Mouse (Mus musculus) MEL (cell line): Measurements from ENCODE around the gene Dock10. TPM values are rescaled to one million over a fixed set of nuclear protein-coding genes. Genes with fewer than 3 reads are reported as not detected.

Source experiments
- DNase-seq: peaks from one replicate; pipeline ENCODE4 v3.0.0; 2011; ENCODE audit warnings: low read depth, low spot score
- H3K27ac ChIP-seq: 2 replicates; pipeline ENCODE4 v1.5.1; 2012; ENCODE audit warnings: low read depth, mild to moderate bottlenecking, control low read depth, low read length, moderate library complexity; ENCODE audit not compliant: control insufficient read depth
- H3K27me3 ChIP-seq, 2 experiments: fragments of 150-350 bp in 1 of 2; sonication (generic) in 1 of 2; 2 replicates each; pipeline ENCODE4 v1.6.1; 2012; ENCODE audit warnings: low read length in 2 of 2, mild to moderate bottlenecking in 2 of 2, improper control_type of control experiment in 1 of 2, moderate library complexity in 1 of 2; ENCODE audit not compliant: insufficient read depth in 2 of 2, control insufficient read depth in 1 of 2
- H3K36me3 ChIP-seq, 2 experiments: 2 replicates each; pipeline ENCODE4 v1.6.1; 2012 to 2014; ENCODE audit warnings: low read length in 2 of 2, improper control_type of control experiment in 1 of 2, inconsistent platforms in 1 of 2, mild to moderate bottlenecking in 1 of 2; ENCODE audit not compliant: insufficient read depth in 2 of 2, control insufficient read depth in 1 of 2
- H3K4me1 ChIP-seq, 2 experiments: fragments of 150-350 bp in 1 of 2; sonication (generic) in 1 of 2; 2 replicates each; pipeline ENCODE4 v1.6.1; 2012; ENCODE audit warnings: low read length in 2 of 2, improper control_type of control experiment in 1 of 2, mild to moderate bottlenecking in 1 of 2; ENCODE audit not compliant: insufficient read depth in 2 of 2, control insufficient read depth in 1 of 2
- H3K4me3 ChIP-seq, 2 experiments: fragments of 150-350 bp in 1 of 2; sonication (generic) in 1 of 2; 2 replicates each; pipeline ENCODE4 v1.5.1; 2012; ENCODE audit warnings: low read depth in 2 of 2, low read length in 2 of 2, mild to moderate bottlenecking in 2 of 2, moderate library complexity in 2 of 2, control low read depth in 1 of 2, improper control_type of control experiment in 1 of 2; ENCODE audit not compliant: control insufficient read depth in 1 of 2, insufficient read depth in 1 of 2
- H3K79me2 ChIP-seq: 2 replicates; pipeline ENCODE4 v1.6.1; 2012; ENCODE audit warnings: mild to moderate bottlenecking, low read length, moderate library complexity; ENCODE audit not compliant: control insufficient read depth, poor library complexity, insufficient read depth
- H3K9ac ChIP-seq: 2 replicates; pipeline ENCODE4 v1.6.1; 2012; ENCODE audit warnings: low read depth, mild to moderate bottlenecking, control low read depth, low read length, moderate library complexity; ENCODE audit not compliant: control insufficient read depth, poor library complexity, severe bottlenecking
- H3K9me3 ChIP-seq: fragments of 150-350 bp; sonication (generic); replicated peaks from 2 replicates; pipeline ENCODE4 v1.6.1; 2012; ENCODE audit warnings: mild to moderate bottlenecking, low read length, improper control_type of control experiment, moderate library complexity; ENCODE audit not compliant: insufficient read depth
- CHD1 ChIP-seq: IDR thresholded peaks from 2 replicates; pipeline ENCODE4 v1.6.1; 2012; ENCODE audit warnings: low read depth, mild to moderate bottlenecking, inconsistent platforms, low read length, improper control_type of control experiment
- CHD2 ChIP-seq: IDR thresholded peaks from 2 replicates; pipeline ENCODE4 v1.6.1; 2011; ENCODE audit warnings: low read length, improper control_type of control experiment
- CTCF ChIP-seq, 3 experiments: IDR thresholded peaks in 2 of 3; conservative IDR thresholded peaks in 1 of 3; 2 replicates each; pipeline ENCODE4 v1.5.1; 2011 to 2012; ENCODE audit warnings: low read length in 3 of 3, low read depth in 2 of 3, mild to moderate bottlenecking in 2 of 3, improper control_type of control experiment in 1 of 3, inconsistent platforms in 1 of 3, mixed read lengths in 1 of 3, moderate library complexity in 1 of 3; ENCODE audit not compliant: control insufficient read depth in 1 of 3, insufficient read depth in 1 of 3, poor library complexity in 1 of 3, severe bottlenecking in 1 of 3
- ELF1 ChIP-seq: IDR thresholded peaks from 2 replicates; pipeline ENCODE4 v1.6.1; 2014; ENCODE audit warnings: low read depth, mild to moderate bottlenecking, inconsistent platforms, low read length, improper control_type of control experiment, moderate library complexity
- EP300 ChIP-seq, 2 experiments: IDR thresholded peaks; 2 replicates each; pipeline ENCODE4 v1.6.1; 2011; ENCODE audit warnings: improper control_type of control experiment in 2 of 2, low read length in 2 of 2, low read depth in 1 of 2, mild to moderate bottlenecking in 1 of 2
- GATA1 ChIP-seq: IDR thresholded peaks from 2 replicates; pipeline ENCODE4 v1.6.1; 2011; ENCODE audit warnings: low read depth, low read length, improper control_type of control experiment
- HCFC1 ChIP-seq: IDR thresholded peaks from 2 replicates; pipeline ENCODE4 v1.6.1; 2012; ENCODE audit warnings: low read depth, mild to moderate bottlenecking, inconsistent platforms, low read length, improper control_type of control experiment, moderate library complexity
- JUND ChIP-seq: IDR thresholded peaks from 2 replicates; pipeline ENCODE4 v1.6.1; 2011; ENCODE audit warnings: low read depth, mild to moderate bottlenecking, improper control_type of control experiment, low read length
- MAZ ChIP-seq: IDR thresholded peaks from 2 replicates; pipeline ENCODE4 v1.6.1; 2012; ENCODE audit warnings: low read depth, mild to moderate bottlenecking, inconsistent platforms, low read length, improper control_type of control experiment
- MXI1 ChIP-seq: IDR thresholded peaks from 2 replicates; pipeline ENCODE4 v1.6.1; 2011; ENCODE audit warnings: mild to moderate bottlenecking, low read depth, low read length, improper control_type of control experiment
- NRF1 ChIP-seq: IDR thresholded peaks from 2 replicates; pipeline ENCODE4 v1.6.1; 2014; ENCODE audit warnings: low read depth, mild to moderate bottlenecking, inconsistent platforms, low read length, improper control_type of control experiment, moderate library complexity; ENCODE audit not compliant: poor library complexity, insufficient read depth, severe bottlenecking
- SIN3A ChIP-seq: IDR thresholded peaks from 2 replicates; pipeline ENCODE4 v1.6.1; 2012; ENCODE audit warnings: low read length, improper control_type of control experiment, inconsistent platforms
- TBP ChIP-seq: IDR thresholded peaks from 2 replicates; pipeline ENCODE4 v1.8.0; 2011; ENCODE audit warnings: low read depth, low read length, improper control_type of control experiment
- TCF12 ChIP-seq: IDR thresholded peaks from 2 replicates; pipeline ENCODE4 v1.6.1; 2014; ENCODE audit warnings: low read depth, mild to moderate bottlenecking, inconsistent platforms, low read length, improper control_type of control experiment, moderate library complexity
- UBTF ChIP-seq: IDR thresholded peaks from 2 replicates; pipeline ENCODE4 v1.6.1; 2012; ENCODE audit warnings: low read depth, mild to moderate bottlenecking, inconsistent platforms, low read length, improper control_type of control experiment, moderate library complexity, borderline replicate concordance; ENCODE audit not compliant: insufficient read depth
- USF2 ChIP-seq, 2 experiments: IDR thresholded peaks; 2 replicates each; pipeline ENCODE4 v1.6.1; 2011 to 2012; ENCODE audit warnings: improper control_type of control experiment in 2 of 2, low read length in 2 of 2, borderline replicate concordance in 1 of 2, inconsistent platforms in 1 of 2, low read depth in 1 of 2, mild to moderate bottlenecking in 1 of 2; ENCODE audit not compliant: insufficient read depth in 1 of 2
- ZKSCAN1 ChIP-seq: IDR thresholded peaks from 2 replicates; pipeline ENCODE4 v1.6.1; 2012; ENCODE audit warnings: low read depth, mild to moderate bottlenecking, inconsistent platforms, low read length, improper control_type of control experiment, moderate library complexity
- polyA plus RNA-seq, 2 experiments: library from polyadenylated mRNA; stranded (reverse) in 1 of 2; unstranded in 1 of 2; fragments of >175 nt in 1 of 2; fragments of >200 nt in 1 of 2; gene quantifications; 2 replicates each; pipeline versions ENCODE4 v1.2.1 to v1.2.4; 2012; ENCODE audit warnings: low replicate concordance in 2 of 2, low read depth in 1 of 2; ENCODE audit not compliant: insufficient read length in 2 of 2, insufficient read depth in 1 of 2, missing spikeins in 1 of 2
- total RNA-seq: library from RNA; depleted of rRNA; stranded (reverse); fragments of 300-350 nt; gene quantifications from 2 replicates; pipeline ENCODE4 v1.2.3, GENCODE M21; 2012

The Dock10 gene
- total and polyA plus RNA-seq, 3 experiments: 11.5 to 74.0 (median 14.3) TPM

GRCm38 (mm10) chr1:80624552-80624951 lies 133.8 kb downstream of the Dock10 start:
- DNase-seq: no peak
- TF ChIP-seq CTCF (IDR thresholded peaks at IDR 0.05 in 2 of 3, conservative IDR thresholded peaks at IDR 0.05 in 1 of 3; ENCODE audit: control insufficient read depth in 1 of 3, insufficient read depth in 1 of 3, low read depth in 2 of 3, low read length in 3 of 3, poor library complexity in 1 of 3, severe bottlenecking in 1 of 3) (no peak), USF2 (IDR thresholded peaks at IDR 0.05; ENCODE audit: borderline replicate concordance in 1 of 2, insufficient read depth in 1 of 2, low read depth in 1 of 2, low read length in 2 of 2) (no peak), TBP (no peak), NRF1 (no peak), ELF1 (no peak), SIN3A (no peak), CHD2 (no peak), JUND (no peak), TCF12 (no peak), MXI1 (no peak), UBTF (no peak), EP300 (IDR thresholded peaks at IDR 0.05; ENCODE audit: low read depth in 1 of 2, low read length in 2 of 2) (no peak)
- no peaks in the 10 kb centered on the region; a peak in 2 of 4 replicates for H3K36me3 ChIP-seq
- no peak overlapping the region for H3K27ac ChIP-seq
- no peaks in the 10 kb centered on the region for H3K79me2 ChIP-seq
- H3K4me1 ChIP-seq: no peaks in the 10 kb centered on the region; a peak in 1 of 4 replicates
- H3K9me3 ChIP-seq: no peaks in the 10 kb centered on the region
- H3K27me3 ChIP-seq: no peaks in the 10 kb centered on the region
- H3K9ac ChIP-seq: no peak overlapping the region
- H3K4me3 ChIP-seq: no peak overlapping the region

GRCm38 (mm10) chr1:80622646-80623045 lies 135.7 kb downstream of the Dock10 start:
- no peak overlapping the region for H3K4me3 ChIP-seq
- H3K79me2 ChIP-seq: no peaks in the 10 kb centered on the region
- TF ChIP-seq MXI1 (no peak), TBP (no peak), ELF1 (no peak), EP300 (IDR thresholded peaks at IDR 0.05; ENCODE audit: low read depth in 1 of 2, low read length in 2 of 2) (no peak), MAZ (no peak), GATA1 (no peak), ZKSCAN1 (no peak), HCFC1 (no peak), TCF12 (no peak), CHD1 (no peak)
- H3K27ac ChIP-seq: no peak overlapping the region
- H3K27me3 ChIP-seq: no peaks in the 10 kb centered on the region
- H3K4me1 ChIP-seq: no peaks in the 10 kb centered on the region
- no peak for DNase-seq
- no peaks in the 10 kb centered on the region for H3K9me3 ChIP-seq
- H3K9ac ChIP-seq: no peak overlapping the region
- no peaks in the 10 kb centered on the region for H3K36me3 ChIP-seq
